Mouse (Mus musculus) naive thymus-derived CD4-positive, alpha-beta T cell, adult 5 months (primary cell): ENCODE measurements around the gene Tmem45a2. TPM values are rescaled to one million over a fixed set of nuclear protein-coding genes. Genes with fewer than 3 reads are reported as not detected.

Source experiments
- polyA plus RNA-seq: library from polyadenylated mRNA; unstranded; fragments of 100-300 nt; shearing (Covaris generic); gene quantifications from one replicate; pipeline ENCODE4 v1.2.1, GENCODE M21; 2017

Gene Tmem45a2
- not detected for polyA plus RNA-seq

GRCm38 (mm10) chr16:57071132-57071639 lies at the start of gene Tmem45a2:
TSS of gene Tmem45a2 (minus strand) at chr16:57071372.

Other genes starting within 250 kb of the Tmem45a2 start
- gene Tmem45a, start 185.2 kb downstream of the Tmem45a2 start, polyA plus RNA-seq = not detected
- gene Lnp1, start 143.3 kb downstream of the Tmem45a2 start, polyA plus RNA-seq = not detected
- 46.0 TPM for gene Tomm70a, start 50.3 kb upstream of the Tmem45a2 start, polyA plus RNA-seq
- gene Nit2, start 96.0 kb upstream of the Tmem45a2 start, polyA plus RNA-seq = 29.4 TPM
- gene Tbc1d23, start 160.1 kb upstream of the Tmem45a2 start, polyA plus RNA-seq = 43.1 TPM
- not detected for gene Tmem30c, start 221.5 kb upstream of the Tmem45a2 start, polyA plus RNA-seq